Mouse (Mus musculus): ENCODE data around the gene Bod1l. TPM values are rescaled to one million over a fixed set of nuclear protein-coding genes. Genes with fewer than 3 reads are reported as not detected.
A peak's percentile ranks its signal among the peaks of the same experiment; 100 is the strongest.

Gene Bod1l
- total and polyA plus RNA-seq, 2 experiments from 2014 or later: 4.5 to 11.6 TPM

GRCm38 (mm10) chr5:41775728-41776127 is 68.4 kb downstream of the Bod1l start:
- no peaks in the 10 kb centered on the region for H3K36me3 ChIP-seq (replicated peaks; ENCODE audit: control insufficient read depth, insufficient read depth, low read length)
- no peak overlapping the region for H3K27ac ChIP-seq (ENCODE audit: low read depth)
- no peaks in the 10 kb centered on the region for H3K27me3 ChIP-seq (ENCODE audit: control insufficient read depth, insufficient read depth, low read length)
- no peak overlapping the region for H3K4me2 ChIP-seq (ENCODE audit: low read depth, low read length)
- no peak overlapping the region for H3K4me3 ChIP-seq (ENCODE audit: low read depth, low read length)
- no peak for TF ChIP-seq EP300 (IDR thresholded peaks at IDR 0.05; ENCODE audit: low read depth)
- TF ChIP-seq CTCF (IDR thresholded peaks at IDR 0.05; ENCODE audit: low read depth): no peak
- no peaks in the 10 kb centered on the region for H3K4me1 ChIP-seq (ENCODE audit: control insufficient read depth, insufficient read depth)
- no peak overlapping the region for H3K9ac ChIP-seq (replicated peaks; ENCODE audit: low read depth, low read length)
- DNase-seq (ENCODE audit: low spot score) (no peak), ATAC-seq (ENCODE audit: insufficient read depth, low read depth) (no peak)
- no peaks in the 10 kb centered on the region for H3K9me3 ChIP-seq (replicated peaks; ENCODE audit: control insufficient read depth, low read length)
- 55% methylated on average over 6 of the region's 6 CpGs for WGBS

- Histone ChIP-seq H3K27me3 (ENCODE audit: control insufficient read depth, insufficient read depth, low read length) (0 out of 2 replicates have a peak, but pooled peaks cover under 1% of the 10 kb centered on the region), H3K4me3 (ENCODE audit: low read depth, low read length) (no peak overlapping the region), H3K36me3 (replicated peaks; ENCODE audit: control insufficient read depth, insufficient read depth, low read length) (no peaks in the 10 kb centered on the region), H3K4me2 (ENCODE audit: low read depth, low read length) (no peak overlapping the region), H3K4me1 (ENCODE audit: control insufficient read depth, insufficient read depth) (no peaks in the 10 kb centered on the region), H3K9me3 (replicated peaks; ENCODE audit: control insufficient read depth, low read length) (no peaks in the 10 kb centered on the region), H3K27ac (ENCODE audit: low read depth) (no peak overlapping the region), H3K9ac (replicated peaks; ENCODE audit: low read depth, low read length) (no peak overlapping the region)
- WGBS: 75% methylated on average over 3 of the region's 3 CpGs
- TF ChIP-seq EP300 (IDR thresholded peaks at IDR 0.05; ENCODE audit: low read depth): no peak
- TF ChIP-seq CTCF (IDR thresholded peaks at IDR 0.05; ENCODE audit: low read depth): no peak
- ATAC-seq (ENCODE audit: insufficient read depth, low read depth) (no peak), DNase-seq (ENCODE audit: low spot score) (no peak)
Measured at GRCm38 (mm10) chr5:41775273-41775672, 68.8 kb downstream of the Bod1l start.

GRCm38 (mm10) chr5:41768382-41769040 is 75.6 kb downstream of the Bod1l start:
- WGBS: 4% methylated on average over 21 of the region's 21 CpGs
- TF ChIP-seq CTCF (IDR thresholded peaks at IDR 0.05; ENCODE audit: low read depth) (peak; percentile 99), EP300 (IDR thresholded peaks at IDR 0.05; ENCODE audit: low read depth) (no peak)
- Histone ChIP-seq H3K4me1 (ENCODE audit: control insufficient read depth, insufficient read depth) (no peaks in the 10 kb centered on the region), H3K27ac (ENCODE audit: low read depth) (no peak overlapping the region), H3K4me3 (ENCODE audit: low read depth, low read length) (peak overlapping the region; percentile 57), H3K9ac (replicated peaks; ENCODE audit: low read depth, low read length) (no peak overlapping the region), H3K36me3 (replicated peaks; ENCODE audit: control insufficient read depth, insufficient read depth, low read length) (no peaks in the 10 kb centered on the region), H3K4me2 (ENCODE audit: low read depth, low read length) (peak overlapping the region; percentile 65), H3K27me3 (ENCODE audit: control insufficient read depth, insufficient read depth, low read length) (peaks cover 52% of the 10 kb centered on the region), H3K9me3 (replicated peaks; ENCODE audit: control insufficient read depth, low read length) (no peaks in the 10 kb centered on the region)
- no peak for ATAC-seq (ENCODE audit: insufficient read depth, low read depth)
- peak; percentile 85 for DNase-seq (ENCODE audit: low spot score)

GRCm38 (mm10) chr5:41767296-41768200 is 76.6 kb downstream of the Bod1l start:
- H3K4me2 ChIP-seq (ENCODE audit: low read depth, low read length): peak overlapping the region; percentile 65
- no peak overlapping the region for H3K27ac ChIP-seq (ENCODE audit: low read depth)
- H3K9ac ChIP-seq (replicated peaks; ENCODE audit: low read depth, low read length): no peak overlapping the region
- H3K4me3 ChIP-seq (ENCODE audit: low read depth, low read length): peak overlapping the region; percentile 57
- no peak for ATAC-seq (ENCODE audit: insufficient read depth, low read depth)
- H3K9me3 ChIP-seq (replicated peaks; ENCODE audit: control insufficient read depth, low read length): no peaks in the 10 kb centered on the region
- no peak for TF ChIP-seq CTCF (IDR thresholded peaks at IDR 0.05; ENCODE audit: low read depth)
- TF ChIP-seq EP300 (IDR thresholded peaks at IDR 0.05; ENCODE audit: low read depth): no peak
- H3K36me3 ChIP-seq (replicated peaks; ENCODE audit: control insufficient read depth, insufficient read depth, low read length): no peaks in the 10 kb centered on the region
- H3K27me3 ChIP-seq (ENCODE audit: control insufficient read depth, insufficient read depth, low read length): peaks cover 62% of the 10 kb centered on the region
- H3K4me1 ChIP-seq (ENCODE audit: control insufficient read depth, insufficient read depth): no peaks in the 10 kb centered on the region
- DNase-seq (ENCODE audit: low spot score): no peak
- 3% methylated on average over 33 of the region's 33 CpGs for WGBS

GRCm38 (mm10) chr5:41766406-41767010 is 77.6 kb downstream of the Bod1l start:
- WGBS: 5% methylated on average over 27 of the region's 27 CpGs
- Histone ChIP-seq H3K27ac (ENCODE audit: low read depth) (no peak overlapping the region), H3K4me2 (ENCODE audit: low read depth, low read length) (no peak overlapping the region), H3K36me3 (replicated peaks; ENCODE audit: control insufficient read depth, insufficient read depth, low read length) (no peaks in the 10 kb centered on the region), H3K9me3 (replicated peaks; ENCODE audit: control insufficient read depth, low read length) (no peaks in the 10 kb centered on the region), H3K27me3 (ENCODE audit: control insufficient read depth, insufficient read depth, low read length) (peaks cover 72% of the 10 kb centered on the region), H3K4me1 (ENCODE audit: control insufficient read depth, insufficient read depth) (no peaks in the 10 kb centered on the region), H3K4me3 (ENCODE audit: low read depth, low read length) (no peak overlapping the region), H3K9ac (replicated peaks; ENCODE audit: low read depth, low read length) (no peak overlapping the region)
- DNase-seq (ENCODE audit: low spot score) (no peak), ATAC-seq (ENCODE audit: insufficient read depth, low read depth) (no peak)
- TF ChIP-seq CTCF (IDR thresholded peaks at IDR 0.05; ENCODE audit: low read depth): no peak
- TF ChIP-seq EP300 (IDR thresholded peaks at IDR 0.05; ENCODE audit: low read depth): no peak
